8 mouse cellular contexts compared by ENCODE assay signal in genomic region chr10:66920761-66921684, GRCm38 (mm10).
DNase-seq lines count a peak whose midpoint lies in the region; ATAC-seq and TF ChIP-seq lines count a peak whose summit lies in the region.

No protein-coding gene starts in this region.

- no peak for TF ChIP-seq POLR2A in limb, embryonic 14.5 days (IDR thresholded peaks at IDR 0.05; ENCODE audit: borderline replicate concordance, extremely low read depth, insufficient read depth, insufficient read length)

- H3K4me1 ChIP-seq in embryonic facial prominence, embryonic 15.5 days, result peaks cover 40% of the 10 kb centered on the region
- H3K4me1 ChIP-seq in limb, embryonic 14.5 days (ENCODE audit: control insufficient read depth, insufficient read depth, low read length), result peaks cover 32% of the 10 kb centered on the region
- H3K4me1 ChIP-seq in midbrain, embryonic 16.5 days (ENCODE audit: control insufficient read depth, insufficient read depth, low read length), result peaks cover 25% of the 10 kb centered on the region
- peaks cover 27% of the 10 kb centered on the region for H3K4me1 ChIP-seq in stomach, embryonic 16.5 days (ENCODE audit: control insufficient read depth, insufficient read depth, low read length)

- H3K4me2 ChIP-seq in embryonic facial prominence, embryonic 15.5 days (replicated peaks), result peak overlapping the region; percentile 53
- peak overlapping the region; percentile 45 for H3K4me2 ChIP-seq in limb, embryonic 14.5 days (replicated peaks; ENCODE audit: low read depth, low read length, severe bottlenecking)
- H3K4me2 ChIP-seq in midbrain, embryonic 16.5 days (ENCODE audit: low read length), result peak overlapping the region; percentile 41
- H3K4me2 ChIP-seq in stomach, embryonic 16.5 days (ENCODE audit: low read depth, low read length), result peak overlapping the region; percentile 56

- peak overlapping the region; percentile 96 for H3K27ac ChIP-seq in embryonic facial prominence, embryonic 15.5 days (replicated peaks)
- H3K27ac ChIP-seq in limb, embryonic 14.5 days (replicated peaks; ENCODE audit: low read depth, low read length), result peak overlapping the region; percentile 81
- peak overlapping the region; percentile 70 for H3K27ac ChIP-seq in midbrain, embryonic 16.5 days (ENCODE audit: low read length)
- peak overlapping the region; percentile 97 for H3K27ac ChIP-seq in stomach, embryonic 16.5 days (ENCODE audit: low read length)

- H3K9me3 ChIP-seq in embryonic facial prominence, embryonic 15.5 days (replicated peaks), result no peaks in the 10 kb centered on the region
- no peaks in the 10 kb centered on the region for H3K9me3 ChIP-seq in limb, embryonic 14.5 days (ENCODE audit: control insufficient read depth, low read length)
- no peaks in the 10 kb centered on the region for H3K9me3 ChIP-seq in midbrain, embryonic 16.5 days (replicated peaks; ENCODE audit: control insufficient read depth, low read length, poor library complexity, severe bottlenecking)
- H3K9me3 ChIP-seq in stomach, embryonic 16.5 days (replicated peaks; ENCODE audit: control insufficient read depth, low read length), result no peaks in the 10 kb centered on the region

- no peak overlapping the region; the same call in 1 of the 2 replicates for H3K9ac ChIP-seq in embryonic facial prominence, embryonic 15.5 days
- H3K9ac ChIP-seq in limb, embryonic 14.5 days (ENCODE audit: low read depth, low read length, severe bottlenecking), result no peak overlapping the region
- no peak overlapping the region for H3K9ac ChIP-seq in midbrain, embryonic 16.5 days (ENCODE audit: low read depth, low read length)
- H3K9ac ChIP-seq in stomach, embryonic 16.5 days (ENCODE audit: low read length), result peak overlapping the region; percentile 45

- no peaks in the 10 kb centered on the region for H3K27me3 ChIP-seq in embryonic facial prominence, embryonic 15.5 days
- no peaks in the 10 kb centered on the region for H3K27me3 ChIP-seq in limb, embryonic 14.5 days (ENCODE audit: control insufficient read depth, insufficient read depth, low read length)
- no peaks in the 10 kb centered on the region for H3K27me3 ChIP-seq in midbrain, embryonic 16.5 days (ENCODE audit: control insufficient read depth, insufficient read depth, low read depth, low read length)
- no peaks in the 10 kb centered on the region for H3K27me3 ChIP-seq in stomach, embryonic 16.5 days (ENCODE audit: control insufficient read depth, insufficient read depth, low read length)

- DNase-seq in thymus, postnatal 4 days, result peak; percentile 33
- DNase-seq in thymus, postnatal 14 days, result no peak
- DNase-seq in heart, adult 9 months (ENCODE audit: low spot score in 2 of 2), result peak; percentile 93 to 96
- peak; percentile 99 for DNase-seq in kidney, adult 9 months
- peak; percentile 95 for DNase-seq in limb, embryonic 14.5 days (ENCODE audit: low spot score)

- H3K36me3 ChIP-seq in embryonic facial prominence, embryonic 15.5 days, result no peaks in the 10 kb centered on the region
- H3K36me3 ChIP-seq in limb, embryonic 14.5 days (ENCODE audit: control insufficient read depth, insufficient read depth, low read length), result no peaks in the 10 kb centered on the region
- H3K36me3 ChIP-seq in midbrain, embryonic 16.5 days (ENCODE audit: control insufficient read depth, insufficient read depth, low read length), result no peaks in the 10 kb centered on the region
- no peaks in the 10 kb centered on the region for H3K36me3 ChIP-seq in stomach, embryonic 16.5 days (ENCODE audit: control insufficient read depth, insufficient read depth, low read length)

- ATAC-seq in embryonic facial prominence, embryonic 15.5 days (ENCODE audit: insufficient number of reproducible peaks, low FRiP score, low TSS enrichment, low read depth), result peak; percentile 86
- ATAC-seq in limb, embryonic 14.5 days (ENCODE audit: low FRiP score, low read depth), result peak; percentile 76
- ATAC-seq in midbrain, embryonic 16.5 days, result peak; percentile 86
- ATAC-seq in stomach, embryonic 16.5 days (ENCODE audit: insufficient read depth, low FRiP score), result peak; percentile 82

- 4% methylated on average over 27 of the region's 27 CpGs for WGBS in embryonic facial prominence, embryonic 15.5 days
- 3% methylated on average over 27 of the region's 27 CpGs for WGBS in limb, embryonic 14.5 days
- WGBS in midbrain, embryonic 16.5 days, result 9% methylated on average over 27 of the region's 27 CpGs
- 10% methylated on average over 27 of the region's 27 CpGs for WGBS in stomach, embryonic 16.5 days

- peak overlapping the region; percentile 28 for H3K4me3 ChIP-seq in embryonic facial prominence, embryonic 15.5 days (replicated peaks)
- H3K4me3 ChIP-seq in limb, embryonic 14.5 days (replicated peaks; ENCODE audit: low read length), result peak overlapping the region; percentile 15
- H3K4me3 ChIP-seq in midbrain, embryonic 16.5 days (ENCODE audit: low read depth, low read length), result peak overlapping the region; percentile 16
- H3K4me3 ChIP-seq in stomach, embryonic 16.5 days (replicated peaks; ENCODE audit: low read length), result peak overlapping the region; percentile 32
